Mouse (Mus musculus) heart, embryonic 16.5 days (tissue): ENCODE measurements around the gene Crispld2. TPM values are rescaled to one million over a fixed set of nuclear protein-coding genes. Genes with fewer than 3 reads are reported as not detected.

ENCODE experiments used
- ATAC-seq: fragments of 200-750 bp; cut with Nextera tagmentation; replicated peaks from 2 replicates; pipeline ENCODE4 v1.8.0; 2017; ENCODE audit warnings: moderate number of reproducible peaks; ENCODE audit not compliant: insufficient read depth, low FRiP score; ENCODE audit errors: extremely low read depth
- H3K27ac ChIP-seq: fragments of 300-500 bp; sonication (generic); 2 replicates; pipeline ENCODE4 v1.5.1; 2014; ENCODE audit warnings: mild to moderate bottlenecking, low read length, control low read depth, moderate library complexity
- H3K27me3 ChIP-seq: fragments of 300-500 bp; sonication (generic); 2 replicates; pipeline ENCODE4 v1.6.1; 2014; ENCODE audit warnings: low read length, mixed read lengths; ENCODE audit not compliant: control insufficient read depth, insufficient read depth
- H3K36me3 ChIP-seq: fragments of 300-500 bp; sonication (generic); 2 replicates; pipeline ENCODE4 v1.6.1; 2014; ENCODE audit not compliant: control insufficient read depth, insufficient read depth
- H3K4me1 ChIP-seq: fragments of 300-500 bp; sonication (generic); 2 replicates; pipeline ENCODE4 v1.6.1; 2014; ENCODE audit warnings: low read length, mixed read lengths; ENCODE audit not compliant: control insufficient read depth, insufficient read depth
- H3K4me2 ChIP-seq: fragments of 300-500 bp; sonication (generic); 2 replicates; pipeline ENCODE4 v1.6.1; 2014; ENCODE audit warnings: low read depth, mild to moderate bottlenecking, control low read depth, low read length
- H3K4me3 ChIP-seq: fragments of 300-500 bp; sonication (generic); 2 replicates; pipeline ENCODE4 v1.5.1; 2014; ENCODE audit warnings: mild to moderate bottlenecking, control low read depth, low read length
- H3K9ac ChIP-seq: fragments of 300-500 bp; sonication (generic); 2 replicates; pipeline ENCODE4 v1.6.1; 2014; ENCODE audit warnings: low read length, control low read depth
- H3K9me3 ChIP-seq: fragments of 300-500 bp; sonication (generic); replicated peaks from 2 replicates; pipeline ENCODE4 v1.6.1; 2016; ENCODE audit warnings: low read length; ENCODE audit not compliant: control insufficient read depth
- WGBS: fragments of 180-500 bp; shearing (Covaris S2); extraction: QIAGEN DNeasy Blood & Tissue Kit; methylation state at CpG from one replicate; pipeline ENCODE4 v1.1.7; 2014; 5-methylcytosine and 5-hydroxymethylcytosine counted together
- polyA plus RNA-seq: library from polyadenylated mRNA; unstranded; fragments of >200 nt; fragmentation: Nextera tagmentation; extraction: Ambion mirVana; gene quantifications from 2 replicates; pipeline ENCODE4 v1.2.1, GENCODE M21; 2015

Crispld2 gene
- polyA plus RNA-seq, 1 experiment from 2014 or later: 2.4 TPM

- no peak overlapping the region for H3K27ac ChIP-seq
Observed at GRCm38 (mm10) chr8:120034471-120034870, 42.2 kb downstream of the Crispld2 start.

GRCm38 (mm10) chr8:120036111-120036510 is 43.9 kb downstream of the Crispld2 start:
- H3K4me2 ChIP-seq: no peak overlapping the region
- H3K27ac ChIP-seq: no peak overlapping the region
- H3K27me3 ChIP-seq: no peaks in the 10 kb centered on the region
- no peaks in the 10 kb centered on the region for H3K36me3 ChIP-seq
- 19% methylated on average over 9 of the region's 9 CpGs for WGBS
- H3K9ac ChIP-seq: 0 out of 2 replicates have a peak overlapping the region, but pooled peaks have one; percentile 22
- no peaks in the 10 kb centered on the region for H3K9me3 ChIP-seq
- peaks cover 31% of the 10 kb centered on the region for H3K4me1 ChIP-seq
- no peak overlapping the region for H3K4me3 ChIP-seq
- no peak for ATAC-seq

More at GRCm38 (mm10) chr8:120034471-120034870, 42.2 kb downstream of the Crispld2 start:
- Histone ChIP-seq H3K36me3 (no peaks in the 10 kb centered on the region), H3K9ac (no peak overlapping the region), H3K4me1 (peaks cover 22% of the 10 kb centered on the region), H3K27me3 (no peaks in the 10 kb centered on the region), H3K4me3 (no peak overlapping the region), H3K9me3 (no peaks in the 10 kb centered on the region), H3K4me2 (no peak overlapping the region)
- 63% methylated on average over 6 of the region's 6 CpGs for WGBS
- ATAC-seq: no peak

GRCm38 (mm10) chr8:120036578-120036977 is 44.3 kb downstream of the Crispld2 start:
- H3K27ac ChIP-seq: no peak overlapping the region
- H3K4me1 ChIP-seq: peaks cover 31% of the 10 kb centered on the region
- no peak for ATAC-seq
- H3K36me3 ChIP-seq: no peaks in the 10 kb centered on the region
- H3K27me3 ChIP-seq: no peaks in the 10 kb centered on the region
- no peak overlapping the region for H3K4me3 ChIP-seq
- 0 out of 2 replicates have a peak overlapping the region, but pooled peaks have one; percentile 22 for H3K9ac ChIP-seq
- no peak overlapping the region for H3K4me2 ChIP-seq
- WGBS: 69% methylated on average over 4 of the region's 4 CpGs
- no peaks in the 10 kb centered on the region for H3K9me3 ChIP-seq

GRCm38 (mm10) chr8:120037199-120037598 is 45.0 kb downstream of the Crispld2 start:
- H3K9me3 ChIP-seq: no peaks in the 10 kb centered on the region
- no peaks in the 10 kb centered on the region for H3K27me3 ChIP-seq
- no peak overlapping the region for H3K4me2 ChIP-seq
- H3K4me3 ChIP-seq: no peak overlapping the region
- no peaks in the 10 kb centered on the region for H3K36me3 ChIP-seq
- H3K4me1 ChIP-seq: peaks cover 31% of the 10 kb centered on the region
- no peak overlapping the region for H3K27ac ChIP-seq
- ATAC-seq: no peak
- WGBS: 32% methylated on average over 15 of the region's 15 CpGs
- no peak overlapping the region for H3K9ac ChIP-seq

GRCm38 (mm10) chr8:120037611-120038010 is 45.4 kb downstream of the Crispld2 start:
- no peaks in the 10 kb centered on the region for H3K9me3 ChIP-seq
- 73% methylated on average over 8 of the region's 8 CpGs for WGBS
- no peak overlapping the region for H3K4me2 ChIP-seq
- no peaks in the 10 kb centered on the region for H3K36me3 ChIP-seq
- H3K9ac ChIP-seq: no peak overlapping the region
- H3K27me3 ChIP-seq: no peaks in the 10 kb centered on the region
- H3K4me1 ChIP-seq: peaks cover 31% of the 10 kb centered on the region
- no peak overlapping the region for H3K4me3 ChIP-seq
- no peak for ATAC-seq
- H3K27ac ChIP-seq: no peak overlapping the region

- no peak overlapping the region for H3K27ac ChIP-seq
- H3K9ac ChIP-seq: no peak overlapping the region
- WGBS: 93% methylated on average over 12 of the region's 12 CpGs
- H3K4me3 ChIP-seq: no peak overlapping the region
- H3K4me1 ChIP-seq: peaks cover 31% of the 10 kb centered on the region
- no peak overlapping the region for H3K4me2 ChIP-seq
- H3K9me3 ChIP-seq: no peaks in the 10 kb centered on the region
- peaks cover under 1% of the 10 kb centered on the region for H3K27me3 ChIP-seq
- no peak for ATAC-seq
- no peaks in the 10 kb centered on the region for H3K36me3 ChIP-seq
Observed at GRCm38 (mm10) chr8:120038741-120039140, 46.5 kb downstream of the Crispld2 start.

- Histone ChIP-seq H3K27ac (no peak overlapping the region), H3K9me3 (no peaks in the 10 kb centered on the region), H3K4me2 (no peak overlapping the region), H3K36me3 (no peaks in the 10 kb centered on the region), H3K27me3 (peaks cover 4% of the 10 kb centered on the region), H3K9ac (no peak overlapping the region), H3K4me1 (peaks cover 31% of the 10 kb centered on the region), H3K4me3 (no peak overlapping the region)
- WGBS: 55% methylated on average over 11 of the region's 11 CpGs
- no peak for ATAC-seq
Observed at GRCm38 (mm10) chr8:120039313-120039919, 47.2 kb downstream of the Crispld2 start.

- peaks cover 31% of the 10 kb centered on the region for H3K4me1 ChIP-seq
- ATAC-seq: peak; percentile 49
- no peak overlapping the region for H3K4me2 ChIP-seq
- no peak overlapping the region for H3K4me3 ChIP-seq
- WGBS: 13% methylated on average over 1 of the region's 1 CpGs
- H3K9ac ChIP-seq: no peak overlapping the region
- no peaks in the 10 kb centered on the region for H3K9me3 ChIP-seq
- no peaks in the 10 kb centered on the region for H3K36me3 ChIP-seq
- H3K27me3 ChIP-seq: peaks cover 4% of the 10 kb centered on the region
- H3K27ac ChIP-seq: peak overlapping the region; percentile 47
Observed at GRCm38 (mm10) chr8:120040861-120041260, 48.6 kb downstream of the Crispld2 start.

- WGBS: 73% methylated on average over 10 of the region's 10 CpGs
- H3K4me2 ChIP-seq: no peak overlapping the region
- no peaks in the 10 kb centered on the region for H3K36me3 ChIP-seq
- ATAC-seq: no peak
- no peak overlapping the region for H3K4me3 ChIP-seq
- H3K27ac ChIP-seq: no peak overlapping the region
- H3K9me3 ChIP-seq: no peaks in the 10 kb centered on the region
- peaks cover 4% of the 10 kb centered on the region for H3K27me3 ChIP-seq
- peaks cover 24% of the 10 kb centered on the region for H3K4me1 ChIP-seq
- H3K9ac ChIP-seq: no peak overlapping the region
Observed at GRCm38 (mm10) chr8:120042542-120043312, 50.5 kb downstream of the Crispld2 start.
